Mouse (Mus musculus): ENCODE measurements around the gene Gpr61. TPM values are rescaled to one million over a fixed set of nuclear protein-coding genes. Genes with fewer than 3 reads are reported as not detected.
A peak's percentile ranks its signal among the peaks of the same experiment; 100 is the strongest.

The Gpr61 gene
- polyA plus RNA-seq, 1 experiment from 2014 or later, result 0.11 TPM

GRCm38 (mm10) chr3:108105281-108105680, 49.4 kb downstream of the Gpr61 start:
- TF ChIP-seq CTCF (IDR thresholded peaks at IDR 0.05; ENCODE audit: low read depth) (no peak), EP300 (optimal IDR thresholded peaks at IDR 0.05) (no peak)
- 80% methylated on average over 3 of the region's 3 CpGs for WGBS
- DNase-seq (ENCODE audit: low spot score) (no peak), ATAC-seq (ENCODE audit: low FRiP score, low TSS enrichment) (0 out of 2 replicates have a peak, but pooled peaks have one; percentile 29)
- Histone ChIP-seq H3K27ac (replicated peaks) (no peak overlapping the region), H3K9me3 (ENCODE audit: control insufficient read depth, low read length) (no peaks in the 10 kb centered on the region), H3K9ac (ENCODE audit: low read length) (no peak overlapping the region), H3K4me1 (replicated peaks; ENCODE audit: control insufficient read depth, insufficient read depth) (no peaks in the 10 kb centered on the region), H3K4me3 (ENCODE audit: low read depth, low read length) (no peak overlapping the region), H3K36me3 (ENCODE audit: control insufficient read depth, insufficient read depth, low read length) (peaks cover 4% of the 10 kb centered on the region; the same call in 1 of the 2 replicates), H3K27me3 (ENCODE audit: control insufficient read depth, insufficient read depth, low read length) (no peaks in the 10 kb centered on the region), H3K4me2 (replicated peaks; ENCODE audit: low read depth) (no peak overlapping the region)

- H3K27ac ChIP-seq (replicated peaks), result no peak overlapping the region
- no peaks in the 10 kb centered on the region for H3K9me3 ChIP-seq (ENCODE audit: control insufficient read depth, low read length)
- H3K4me1 ChIP-seq (replicated peaks; ENCODE audit: control insufficient read depth, insufficient read depth), result no peaks in the 10 kb centered on the region
- no peak for ATAC-seq (ENCODE audit: low FRiP score, low TSS enrichment)
- H3K4me2 ChIP-seq (replicated peaks; ENCODE audit: low read depth), result no peak overlapping the region
- no peaks in the 10 kb centered on the region; the same call in 1 of the 2 replicates for H3K36me3 ChIP-seq (ENCODE audit: control insufficient read depth, insufficient read depth, low read length)
- TF ChIP-seq EP300 (optimal IDR thresholded peaks at IDR 0.05) (no peak), CTCF (IDR thresholded peaks at IDR 0.05; ENCODE audit: low read depth) (no peak)
- no peak for DNase-seq (ENCODE audit: low spot score)
- H3K4me3 ChIP-seq (ENCODE audit: low read depth, low read length), result no peak overlapping the region
- H3K9ac ChIP-seq (ENCODE audit: low read length), result no peak overlapping the region
- 83% methylated on average over 6 of the region's 6 CpGs for WGBS
- no peaks in the 10 kb centered on the region for H3K27me3 ChIP-seq (ENCODE audit: control insufficient read depth, insufficient read depth, low read length)
Observed at GRCm38 (mm10) chr3:108102075-108102474, 52.6 kb downstream of the Gpr61 start.

DNA sequence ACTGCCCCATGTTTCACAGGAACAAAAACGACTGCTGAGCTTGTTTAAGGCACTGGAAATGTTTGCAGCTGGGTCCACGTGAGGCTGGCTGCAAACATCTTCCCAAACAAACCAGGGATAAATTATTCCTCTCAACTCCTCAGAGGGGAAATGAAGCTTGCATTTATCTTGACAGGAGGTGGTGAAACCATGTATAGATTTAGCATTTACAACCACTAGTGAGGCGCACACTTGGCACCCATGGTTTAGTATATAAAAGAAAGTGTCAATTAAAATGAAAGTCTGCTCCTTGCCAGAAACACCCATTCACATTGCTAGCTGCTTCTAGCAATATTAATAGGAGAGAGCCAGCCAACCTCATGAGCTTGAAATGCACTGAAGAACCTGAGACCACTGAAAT, 53.1 kb downstream of the Gpr61 start:
- H3K9me3 ChIP-seq (ENCODE audit: control insufficient read depth, low read length), result no peaks in the 10 kb centered on the region
- H3K4me1 ChIP-seq (replicated peaks; ENCODE audit: control insufficient read depth, insufficient read depth), result no peaks in the 10 kb centered on the region
- no peak overlapping the region for H3K4me3 ChIP-seq (ENCODE audit: low read depth, low read length)
- DNase-seq (ENCODE audit: low spot score), result no peak
- TF ChIP-seq CTCF (IDR thresholded peaks at IDR 0.05; ENCODE audit: low read depth), result no peak
- TF ChIP-seq EP300 (optimal IDR thresholded peaks at IDR 0.05), result no peak
- WGBS, result 46% methylated on average over 3 of the region's 3 CpGs
- no peak overlapping the region for H3K9ac ChIP-seq (ENCODE audit: low read length)
- H3K27me3 ChIP-seq (ENCODE audit: control insufficient read depth, insufficient read depth, low read length), result no peaks in the 10 kb centered on the region
- no peaks in the 10 kb centered on the region; the same call in 1 of the 2 replicates for H3K36me3 ChIP-seq (ENCODE audit: control insufficient read depth, insufficient read depth, low read length)
- no peak for ATAC-seq (ENCODE audit: low FRiP score, low TSS enrichment)
- H3K27ac ChIP-seq (replicated peaks), result no peak overlapping the region
- H3K4me2 ChIP-seq (replicated peaks; ENCODE audit: low read depth), result no peak overlapping the region

Other genes with a start within 250 kb of the Gpr61 start
- gene Gstm7, start 223.1 kb downstream of the Gpr61 start, polyA plus RNA-seq (2015; fragmentation: Nextera tagmentation; extraction: Ambion mirVana), result 12.4 and 15.9 TPM in 2 replicates
- 13.7 and 15.8 TPM in 2 replicates for gene Gstm6, start 211.1 kb downstream of the Gpr61 start, polyA plus RNA-seq (2015; fragmentation: Nextera tagmentation; extraction: Ambion mirVana)
- gene Gstm3, start 185.6 kb downstream of the Gpr61 start, polyA plus RNA-seq (2015; fragmentation: Nextera tagmentation; extraction: Ambion mirVana), result 53.8 and 54.0 TPM in 2 replicates
- 189 and 195 TPM in 2 replicates for gene Gstm2, start 168.4 kb downstream of the Gpr61 start, polyA plus RNA-seq (2015; fragmentation: Nextera tagmentation; extraction: Ambion mirVana)
- gene Gstm1, start 136.9 kb downstream of the Gpr61 start, polyA plus RNA-seq (2015; fragmentation: Nextera tagmentation; extraction: Ambion mirVana), result 892 and 954 TPM in 2 replicates
- 19.4 and 19.6 TPM in 2 replicates for gene Gstm4, start 110.0 kb downstream of the Gpr61 start, polyA plus RNA-seq (2015; fragmentation: Nextera tagmentation; extraction: Ambion mirVana)
- gene Ampd2, start 68.2 kb downstream of the Gpr61 start, polyA plus RNA-seq (2015; fragmentation: Nextera tagmentation; extraction: Ambion mirVana), result 20.2 and 20.7 TPM in 2 replicates
- gene Gnat2, start 62.1 kb downstream of the Gpr61 start, polyA plus RNA-seq (2015; fragmentation: Nextera tagmentation; extraction: Ambion mirVana), result 0.59 and 0.71 TPM in 2 replicates
- 107 and 112 TPM in 2 replicates for gene Gnai3, start 8.7 kb downstream of the Gpr61 start, polyA plus RNA-seq (2015; fragmentation: Nextera tagmentation; extraction: Ambion mirVana)
- gene Amigo1, start 31.5 kb upstream of the Gpr61 start, polyA plus RNA-seq (2015; fragmentation: Nextera tagmentation; extraction: Ambion mirVana), result 3.0 and 3.5 TPM in 2 replicates
- 5.5 TPM in 2 replicates for gene Cyb561d1, start 46.3 kb upstream of the Gpr61 start, polyA plus RNA-seq (2015; fragmentation: Nextera tagmentation; extraction: Ambion mirVana)
- gene Atxn7l2, start 56.1 kb upstream of the Gpr61 start, polyA plus RNA-seq (2015; fragmentation: Nextera tagmentation; extraction: Ambion mirVana), result 4.3 and 4.8 TPM in 2 replicates
- 0.04 and 0.05 TPM in 2 replicates for gene Sypl2, start 71.8 kb upstream of the Gpr61 start, polyA plus RNA-seq (2015; fragmentation: Nextera tagmentation; extraction: Ambion mirVana)
- 159 and 166 TPM in 2 replicates for gene Psma5, start 102.0 kb upstream of the Gpr61 start, polyA plus RNA-seq (2015; fragmentation: Nextera tagmentation; extraction: Ambion mirVana)
- 7.6 and 9.2 TPM in 2 replicates for gene Sort1, start 129.2 kb upstream of the Gpr61 start, polyA plus RNA-seq (2015; fragmentation: Nextera tagmentation; extraction: Ambion mirVana)
- gene Mybphl, start 210.0 kb upstream of the Gpr61 start, polyA plus RNA-seq (2015; fragmentation: Nextera tagmentation; extraction: Ambion mirVana), result not detected in 2 replicates
- gene Psrc1, start 229.0 kb upstream of the Gpr61 start, polyA plus RNA-seq (2015; fragmentation: Nextera tagmentation; extraction: Ambion mirVana), result 7.7 and 8.3 TPM in 2 replicates